Mouse (Mus musculus) adrenal gland, postnatal 4 days (tissue): ENCODE data around the gene Trio. TPM values are rescaled to one million over a fixed set of nuclear protein-coding genes. Genes with fewer than 3 reads are reported as not detected.
A peak's percentile ranks its signal among the peaks of the same experiment; 100 is the strongest.

Experiments
- DNase-seq, 2 experiments: peaks; one replicate each; pipeline ENCODE4 v3.0.0; 2021 to 2022; ENCODE audit warnings: low spot score in 2 of 2, mixed read lengths in 2 of 2
- total RNA-seq, 2 experiments: library from RNA; stranded (reverse); gene quantifications; 2 replicates each; pipeline ENCODE4 v1.2.3; 2021

The Trio gene
- total RNA-seq, 2 experiments from 2014 or later = 111 to 118 TPM

DNA sequence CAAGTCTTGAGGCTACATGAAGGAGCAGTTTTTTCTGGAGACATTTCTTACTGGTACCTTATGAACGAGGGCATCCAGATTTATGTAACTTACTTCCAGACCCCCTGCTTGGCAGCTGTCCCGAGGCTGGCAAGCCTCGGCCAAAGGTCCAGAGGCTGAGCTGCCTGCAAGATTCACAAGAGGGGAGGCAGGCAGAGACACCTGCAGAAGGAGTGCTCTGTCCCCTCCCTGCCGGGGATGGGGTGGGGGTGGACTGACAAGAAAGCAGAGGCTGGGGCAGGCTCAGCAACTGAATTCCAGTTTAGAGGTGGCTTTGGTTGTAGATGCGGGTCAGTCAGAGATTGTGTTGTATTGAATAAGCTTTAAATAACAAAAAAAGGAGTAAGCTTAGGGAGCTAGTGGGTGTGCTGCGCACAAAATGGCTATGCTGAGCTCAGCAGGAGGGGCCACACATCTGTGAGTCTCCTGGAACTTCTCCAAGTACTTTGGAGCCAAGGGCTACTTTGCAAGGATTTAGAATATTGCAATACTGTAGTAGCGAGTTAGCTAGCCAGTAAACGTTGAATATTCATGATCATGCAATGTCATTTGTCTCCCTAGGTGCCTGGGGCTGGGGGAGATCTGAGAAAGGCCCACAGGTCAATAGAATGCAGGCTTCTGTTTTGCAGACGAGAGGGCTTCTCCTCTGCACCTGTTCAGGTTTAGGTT, 15.7 kb upstream of the Trio start:
- DNase-seq = no peak

DNA sequence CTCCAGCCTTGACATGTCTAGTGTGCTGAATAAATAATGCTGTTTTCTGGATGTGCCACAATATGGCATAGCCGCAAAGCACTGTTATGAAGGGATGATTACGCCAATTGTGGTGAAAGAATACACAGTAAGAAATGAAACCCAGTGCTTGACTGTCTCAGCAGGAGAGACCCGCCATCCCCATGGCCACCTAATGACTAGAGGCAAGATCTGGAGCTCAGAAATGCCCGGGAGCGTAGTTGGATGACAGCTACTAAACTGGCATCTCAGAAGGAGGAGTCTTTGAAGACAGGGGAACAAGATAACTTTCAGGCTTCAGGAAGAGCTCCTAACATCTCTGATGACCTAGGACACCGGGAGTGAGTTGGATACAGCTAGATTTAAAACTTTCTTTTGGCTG, 12.0 kb upstream of the Trio start:
- no peak for DNase-seq

DNA sequence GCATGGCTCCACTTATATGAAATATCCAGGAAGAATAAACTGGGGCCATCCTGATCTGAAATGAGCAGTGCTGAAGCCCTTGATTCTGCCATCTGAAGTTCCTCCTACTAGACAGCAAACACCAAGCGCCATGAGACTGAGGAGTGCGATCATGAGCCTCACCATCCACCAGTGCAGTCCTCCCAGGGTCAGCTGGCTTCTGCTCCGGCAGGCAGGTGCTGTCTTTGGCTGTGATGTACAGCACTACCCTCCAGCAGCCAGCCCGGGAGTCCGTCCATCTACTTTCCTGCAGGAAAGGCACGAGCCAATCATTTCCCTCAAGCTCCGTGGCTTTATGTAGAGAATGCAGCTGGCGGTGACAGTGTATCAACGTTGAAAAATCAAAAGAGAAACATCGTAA, 10.0 kb upstream of the Trio start:
- no peak for DNase-seq

DNA sequence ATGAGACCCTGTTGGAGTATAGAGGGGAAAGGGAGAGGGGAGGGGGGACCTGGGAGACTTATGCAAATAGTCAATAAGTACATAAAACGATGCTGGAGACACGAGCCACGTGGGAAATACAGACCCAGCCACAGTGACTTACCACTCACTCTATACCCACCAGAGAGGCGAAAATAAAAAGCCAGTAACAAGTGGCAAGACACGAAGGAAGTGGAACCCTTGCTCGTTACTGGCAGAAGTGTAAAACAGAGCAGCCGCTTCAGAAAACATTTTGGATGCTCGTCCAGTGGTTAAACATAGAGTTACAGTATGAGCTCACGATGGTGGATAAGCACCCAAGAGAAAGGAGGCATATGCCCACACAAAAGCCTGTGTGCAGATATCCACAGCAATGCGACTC, 9.0 kb upstream of the Trio start:
- no peak for DNase-seq

DNA sequence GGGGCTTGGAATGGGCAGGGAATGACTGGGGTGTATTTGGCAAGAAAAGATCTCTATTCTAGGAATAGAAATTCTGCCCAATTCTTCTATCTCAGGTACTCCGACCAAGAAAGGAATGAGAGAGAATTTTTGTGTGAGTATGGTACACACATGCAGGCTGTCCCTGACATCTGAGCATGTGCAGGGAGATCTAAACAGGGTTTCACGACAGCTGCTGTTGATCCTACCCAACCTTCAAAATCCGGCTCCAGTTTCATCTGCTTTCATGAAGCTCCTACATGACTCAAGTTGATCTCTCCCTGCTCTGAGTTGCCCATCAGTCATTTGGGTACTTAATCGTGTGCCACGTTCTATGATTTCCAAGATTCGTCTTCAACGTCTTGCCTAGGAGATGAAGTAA, 3.7 kb upstream of the Trio start:
- no peak for DNase-seq

DNA sequence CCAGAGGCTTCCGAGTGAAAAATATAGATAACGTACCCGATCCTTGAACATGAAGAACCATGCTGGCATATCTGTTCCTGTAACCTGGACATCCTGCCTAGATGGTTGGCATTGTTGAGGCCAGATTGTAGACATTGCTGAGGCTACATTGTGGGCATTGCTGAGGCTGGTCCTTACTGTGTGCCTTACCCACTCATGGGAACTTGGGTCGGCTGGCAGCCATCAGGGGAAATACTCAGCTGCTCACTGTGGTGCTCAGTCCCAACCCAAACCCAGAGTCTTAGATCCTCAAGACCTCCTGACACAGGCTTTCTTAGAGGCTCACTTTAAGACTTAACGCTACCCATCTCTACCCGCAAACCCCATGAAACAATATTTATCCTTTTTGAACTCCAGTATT, 2.9 kb upstream of the Trio start:
- DNase-seq = no peak

DNA sequence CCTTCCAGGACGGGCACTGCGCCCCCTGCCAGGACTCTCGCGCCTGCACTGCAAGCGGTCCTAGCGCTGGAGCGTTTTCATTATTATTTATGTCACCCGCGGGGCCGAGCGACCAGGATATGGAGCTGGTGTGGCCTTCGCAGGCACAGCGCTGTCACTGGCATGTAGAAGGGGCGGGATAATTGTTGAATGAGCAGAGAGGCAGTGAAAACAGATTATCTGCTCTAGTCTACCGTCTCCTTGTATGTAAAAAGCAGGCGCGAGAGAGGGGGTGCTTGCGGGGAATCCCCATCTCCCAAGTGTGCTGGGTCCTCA, 476 bp upstream of the Trio start:
- DNase-seq = no peak

DNA sequence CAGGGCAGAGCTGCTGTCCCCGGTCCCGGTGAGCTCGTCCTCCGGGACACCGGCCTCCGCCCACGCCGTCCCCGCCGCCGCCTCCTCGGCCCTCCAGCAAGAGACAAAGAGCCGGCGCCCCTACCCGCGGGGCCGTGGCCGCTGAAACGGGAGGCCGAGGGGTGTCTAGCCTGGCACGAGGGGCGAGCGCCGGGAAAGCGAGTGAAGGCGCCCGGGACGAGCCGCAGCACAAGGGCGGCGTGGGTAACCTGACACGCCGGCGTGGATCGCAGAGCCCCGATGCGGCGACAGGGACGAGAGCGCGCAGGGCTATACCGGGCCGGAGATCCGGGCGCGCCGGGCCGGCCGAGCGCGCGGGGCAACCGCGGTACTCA, 696 bp downstream of the Trio start:
- peak; percentile 15 to 28 for DNase-seq

DNA sequence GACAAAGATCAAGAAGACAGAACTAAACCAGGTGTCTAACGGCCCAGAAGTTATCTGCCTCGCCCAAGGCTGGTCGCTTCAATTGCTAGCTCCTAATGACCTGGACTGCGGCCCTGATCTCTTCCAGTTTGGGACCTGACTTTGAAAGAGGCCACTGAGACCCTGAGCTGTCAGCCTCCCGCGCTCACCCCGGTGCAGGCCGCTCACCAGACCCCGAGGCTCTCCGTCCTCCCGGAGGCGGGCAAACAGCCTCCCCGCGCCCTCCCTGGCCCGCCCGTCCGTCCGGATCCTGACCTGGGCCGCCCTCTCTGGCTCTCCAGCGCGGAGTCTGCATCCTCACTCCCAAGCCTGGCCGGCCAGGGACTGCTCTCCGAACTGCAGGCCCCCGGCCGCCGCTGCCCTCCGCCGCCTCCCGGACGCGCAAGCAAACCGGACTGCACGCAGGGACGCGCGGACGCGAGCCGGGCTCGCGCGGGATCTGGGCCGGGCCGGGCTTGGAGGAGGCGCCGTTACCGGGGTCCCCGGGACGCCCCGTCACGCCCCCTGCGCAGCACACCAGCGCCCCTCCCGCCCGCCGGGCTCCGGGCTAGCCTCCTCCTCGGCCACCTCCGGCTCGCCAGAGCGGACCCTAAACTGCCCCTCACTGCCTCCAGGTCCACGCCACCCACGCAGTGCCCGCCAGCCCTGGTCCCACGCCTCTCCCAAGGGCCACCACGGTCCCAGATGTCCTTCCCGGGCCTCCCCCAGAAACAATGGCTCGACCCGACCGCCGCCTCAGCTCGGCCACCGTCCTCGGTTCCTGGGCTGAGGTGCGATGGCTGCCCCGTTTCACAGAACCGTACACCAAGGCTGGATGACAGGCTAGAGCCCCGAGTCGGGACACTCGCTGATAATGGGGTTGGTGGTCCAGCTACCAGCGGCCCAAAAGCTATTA, 1.4 kb downstream of the Trio start:
- peak; percentile 50 to 56 for DNase-seq

DNA sequence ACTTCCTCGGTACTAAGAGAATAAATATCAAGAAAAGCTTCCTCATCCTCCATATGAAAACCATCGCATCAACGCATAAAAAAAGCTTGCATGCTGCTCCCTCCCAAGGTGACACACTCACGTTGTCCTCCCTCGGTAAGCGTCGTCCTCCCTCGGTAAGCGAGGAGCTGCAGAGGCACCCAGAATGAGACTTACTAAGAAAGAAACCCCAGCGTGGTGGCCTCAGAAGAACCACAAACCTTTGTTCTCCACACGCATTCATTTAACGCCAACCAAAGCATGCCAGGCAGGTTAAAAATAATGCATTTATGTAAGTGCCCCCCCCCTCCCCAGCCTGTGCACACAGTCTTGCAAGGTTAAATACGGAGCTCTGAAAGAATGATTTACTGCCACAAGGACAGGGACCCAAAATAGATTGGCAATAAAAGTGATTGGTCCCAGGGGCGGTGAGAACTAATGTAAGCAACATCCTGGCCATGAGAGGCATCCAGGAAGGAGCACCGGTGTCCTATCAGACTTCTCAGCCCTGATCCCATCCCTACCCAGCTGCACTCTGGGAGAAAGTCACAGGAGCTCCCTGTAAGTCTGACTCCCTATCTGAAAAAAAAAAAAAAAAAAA, 3.9 kb downstream of the Trio start:
- DNase-seq = peak in 1 of 2 experiments; percentile 21

DNA sequence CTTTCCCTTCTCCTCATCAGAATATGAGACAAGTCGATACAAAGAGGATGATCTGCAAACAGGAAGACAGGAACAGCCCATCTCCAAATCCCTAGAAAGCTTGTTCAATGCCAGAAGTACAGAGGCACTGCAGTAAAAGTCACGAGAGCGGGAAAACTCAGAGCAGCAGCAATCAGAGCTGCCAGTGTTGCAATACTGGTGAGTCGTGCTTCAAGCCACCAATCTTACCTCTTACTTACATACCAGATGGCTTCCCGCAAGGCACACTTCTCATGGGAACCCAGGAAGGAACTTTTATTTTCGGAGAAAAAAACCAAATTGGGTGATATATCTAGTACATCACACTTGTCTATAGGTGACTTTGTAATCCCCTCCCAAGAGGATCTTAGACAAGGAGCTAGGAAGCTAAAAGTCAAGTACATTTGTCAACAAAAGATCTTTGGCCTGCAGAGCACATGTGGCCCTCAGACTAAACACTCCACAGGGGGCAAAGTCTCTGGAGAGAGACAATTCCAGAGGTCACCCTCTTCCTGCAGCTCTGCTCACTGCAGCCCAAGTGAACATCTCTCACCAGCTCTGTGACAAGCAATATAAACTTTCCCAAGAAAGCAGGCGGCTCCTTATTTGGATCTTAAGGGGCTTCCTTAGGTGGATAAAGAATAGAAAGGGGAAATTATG, 6.1 kb downstream of the Trio start:
- no peak for DNase-seq

DNA sequence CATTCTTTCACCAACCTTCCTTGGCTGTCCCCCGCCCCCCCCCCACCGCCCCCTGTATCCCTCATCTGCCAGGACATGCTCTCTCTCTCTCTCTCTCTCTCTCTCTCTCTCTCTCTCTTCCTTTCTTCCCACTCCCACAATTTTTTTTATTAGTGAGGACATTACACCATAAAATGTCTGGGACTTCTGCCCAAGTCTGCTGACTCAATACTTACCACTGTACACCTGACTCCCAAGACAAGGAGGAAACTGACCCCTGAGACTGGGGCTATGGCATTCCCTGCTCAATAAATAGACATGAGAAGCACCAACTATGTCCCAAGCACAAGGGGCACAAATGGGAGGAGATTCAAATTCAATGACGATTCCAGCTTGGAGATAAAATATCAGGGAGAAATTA, 18.1 kb downstream of the Trio start:
- no peak for DNase-seq

DNA sequence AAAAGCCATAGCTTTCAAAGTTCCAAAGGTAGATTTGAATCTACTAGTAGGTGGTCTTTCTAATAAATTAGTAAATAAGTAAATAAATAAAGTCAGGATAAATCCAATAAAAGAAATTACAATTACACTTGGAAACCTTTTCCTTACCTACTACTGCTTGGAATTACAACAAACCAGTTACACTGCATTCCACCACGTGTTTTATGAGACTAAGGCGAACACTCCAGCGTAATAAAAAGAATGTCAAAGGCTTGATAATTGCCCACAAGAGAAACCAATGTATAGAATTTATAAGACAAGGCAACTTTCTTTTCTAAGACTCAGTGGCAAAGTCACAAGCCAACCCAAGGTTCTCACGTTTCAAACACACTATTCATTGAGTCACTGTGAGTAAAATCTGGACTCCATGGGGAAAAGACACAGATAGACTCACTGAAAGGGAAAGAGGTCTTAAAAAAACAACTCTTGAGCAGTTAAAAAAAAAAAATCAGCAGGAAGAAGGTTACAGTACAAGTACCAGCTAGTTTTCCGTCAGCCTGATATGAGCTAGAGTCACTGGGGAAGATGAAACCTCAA, 21.4 kb downstream of the Trio start:
- no peak for DNase-seq

DNA sequence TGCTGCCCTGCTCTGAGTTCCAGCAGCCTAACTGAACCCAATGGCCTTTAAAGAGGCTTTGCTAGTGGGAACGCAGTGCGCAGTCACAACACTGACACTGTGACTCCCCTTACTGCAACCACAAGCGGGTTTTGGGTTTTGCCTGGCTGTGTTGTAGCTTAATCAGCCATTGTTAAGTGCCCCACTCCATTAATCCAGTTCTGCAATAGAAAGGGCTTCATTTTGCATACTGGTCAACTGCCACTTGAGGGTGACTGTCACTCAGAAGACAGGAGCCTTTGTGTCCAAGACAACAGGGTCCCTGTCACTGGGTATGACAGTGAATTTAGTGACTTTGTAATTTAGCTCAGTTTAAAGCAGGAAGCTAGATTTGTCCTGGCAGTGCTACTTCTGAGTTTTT, 23.1 kb downstream of the Trio start:
- DNase-seq = no peak

DNA sequence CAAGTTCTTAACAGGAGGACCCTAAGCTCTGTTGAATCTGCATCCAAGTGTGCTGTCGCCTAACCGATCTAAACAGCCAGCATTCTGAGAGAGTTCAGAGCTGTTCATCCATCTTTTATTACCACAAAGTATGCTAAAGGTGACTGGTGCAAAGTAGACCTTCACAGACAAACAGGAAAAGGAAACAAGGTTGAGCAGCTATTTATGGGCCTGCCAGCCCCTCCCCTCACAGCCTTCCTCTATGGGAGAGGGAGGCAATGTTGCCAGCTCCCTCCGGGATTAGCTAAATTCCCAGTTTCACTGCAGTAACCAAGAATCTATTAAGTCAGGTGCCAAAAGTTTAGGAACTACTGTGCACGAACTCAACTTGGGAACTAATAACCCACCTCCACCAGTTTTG, 24.3 kb downstream of the Trio start:
- DNase-seq = no peak

DNA sequence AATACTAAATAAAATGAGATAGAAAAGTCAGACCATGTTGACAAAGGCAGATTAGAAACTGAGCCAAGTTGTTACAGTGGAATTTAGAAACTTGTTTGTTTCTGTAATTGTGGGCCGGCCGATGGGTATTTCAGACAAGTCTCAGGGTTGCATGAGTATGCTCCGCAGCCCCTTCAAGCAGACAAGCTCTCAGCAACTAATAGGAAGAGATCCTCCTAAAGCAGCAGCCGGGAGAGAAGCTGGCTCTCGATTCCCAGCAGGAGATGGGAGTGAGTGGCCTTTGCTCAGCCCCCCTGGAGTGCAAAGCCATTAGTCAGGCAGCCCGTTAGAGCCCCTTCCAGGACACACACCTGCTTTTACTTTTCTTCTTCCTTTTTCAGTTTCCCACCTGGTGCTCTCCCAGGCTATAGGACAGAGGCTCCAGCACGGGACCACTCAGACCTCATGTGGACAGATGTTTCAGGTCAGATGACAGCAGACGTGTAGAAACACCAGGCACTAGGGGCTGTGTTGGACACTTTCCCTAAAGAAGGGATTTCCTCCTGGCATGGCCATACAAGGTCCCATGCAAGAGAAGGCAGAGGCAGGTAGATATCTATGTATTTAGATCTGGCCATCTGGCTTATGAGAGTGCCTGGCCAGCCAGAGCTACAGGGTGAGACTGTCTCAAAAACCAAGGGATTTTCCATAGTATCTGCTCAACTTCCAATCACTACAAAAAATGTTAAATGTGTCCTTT, 26.9 kb downstream of the Trio start:
- DNase-seq = no peak

DNA sequence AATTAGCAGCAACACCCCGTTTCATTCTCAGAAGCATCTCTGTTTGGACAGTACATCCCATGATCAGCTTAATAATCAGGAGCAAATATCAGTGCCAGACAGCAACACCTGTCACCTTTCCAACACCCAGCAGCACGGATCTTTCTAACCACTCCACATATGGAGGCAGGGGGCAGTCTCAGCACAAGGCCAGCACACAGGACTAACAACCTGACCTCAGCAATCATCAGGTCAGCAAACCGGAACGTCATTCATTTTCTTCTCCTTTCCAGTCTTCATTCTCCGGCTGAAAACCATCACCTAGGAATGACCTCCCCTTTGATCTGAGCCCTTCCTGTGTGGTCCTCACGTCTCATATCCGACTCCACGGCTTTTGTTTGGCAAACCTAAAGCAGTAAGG, 27.7 kb downstream of the Trio start:
- DNase-seq = no peak

DNA sequence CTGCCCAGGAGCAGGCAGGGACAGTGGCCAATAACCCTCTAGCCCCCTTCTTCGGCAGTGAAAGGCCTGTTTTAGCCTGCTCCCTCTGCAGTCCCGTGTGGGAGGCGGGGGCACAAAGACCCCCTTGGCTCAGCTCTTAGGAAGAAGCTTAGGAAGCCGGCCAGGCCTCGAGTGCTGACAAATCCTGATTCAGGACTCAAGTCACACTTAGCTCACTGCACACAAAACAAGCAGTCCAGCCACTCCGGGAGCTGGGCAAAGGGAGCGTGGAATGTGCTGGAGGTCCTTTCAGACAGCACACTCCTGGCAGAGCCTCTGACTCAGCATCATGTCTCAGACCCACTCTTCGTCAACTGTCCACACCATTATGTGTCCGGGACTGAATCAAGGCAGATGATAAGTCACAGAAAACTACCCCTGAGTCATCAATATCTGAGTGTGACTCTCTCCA, 28.2 kb downstream of the Trio start:
- DNase-seq = no peak

DNA sequence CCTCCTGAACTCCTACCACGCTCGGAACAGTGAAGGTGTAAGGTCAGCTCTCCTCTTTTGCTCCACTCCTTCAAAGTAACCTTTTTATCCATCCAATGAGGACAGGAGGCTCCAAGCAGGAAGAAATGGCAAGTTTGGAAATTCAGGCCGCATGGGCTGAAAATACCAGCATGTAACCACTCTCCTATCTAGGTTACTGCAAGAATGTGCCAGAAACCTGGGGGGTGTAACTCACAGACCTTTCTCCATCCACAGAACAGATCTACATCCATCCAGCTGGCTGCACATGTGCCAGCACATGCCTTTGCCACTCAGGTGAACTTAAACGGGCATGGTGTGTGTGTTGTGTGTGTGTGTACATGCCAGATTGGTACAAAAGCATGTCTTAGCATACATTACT, 28.9 kb downstream of the Trio start:
- DNase-seq = no peak

DNA sequence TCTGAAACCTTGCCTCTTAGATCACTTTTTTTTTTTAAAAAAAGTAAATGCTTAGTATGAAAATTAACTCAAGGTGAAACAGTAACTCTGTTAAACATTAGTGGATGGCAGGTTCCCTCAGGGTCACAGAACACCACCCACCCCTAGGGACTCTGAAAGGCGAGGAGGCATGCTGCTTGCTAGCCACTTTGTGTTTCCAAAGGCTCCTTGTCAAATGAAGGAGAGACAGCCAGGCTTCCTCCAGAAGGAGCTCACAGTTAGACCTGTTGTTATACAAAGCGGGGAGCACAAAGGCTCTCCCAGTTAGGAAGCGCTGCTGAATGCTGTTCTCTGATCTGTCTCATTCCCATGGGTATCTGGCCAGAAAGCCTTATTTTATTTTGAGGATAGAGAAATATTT, 30.2 kb downstream of the Trio start:
- DNase-seq = no peak

DNA sequence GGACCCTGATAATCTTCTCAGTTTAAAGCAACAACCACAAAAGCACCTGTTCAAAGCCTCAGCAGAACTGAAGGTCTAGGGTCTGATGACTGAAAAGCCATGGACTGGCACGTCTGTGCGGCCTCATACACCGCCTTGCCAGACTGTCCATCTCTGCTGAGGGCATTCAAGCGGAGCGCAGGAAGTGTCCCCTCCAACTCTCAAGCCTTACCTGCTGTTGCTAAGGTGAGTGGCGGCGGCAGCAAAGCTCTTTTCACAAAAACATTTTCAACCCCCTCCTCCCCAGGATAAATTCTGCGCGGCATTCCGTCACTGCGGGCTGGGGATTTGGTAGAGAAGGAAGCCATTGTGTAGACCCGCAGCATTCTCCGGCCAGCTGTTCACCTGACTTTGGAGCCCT, 30.8 kb downstream of the Trio start:
- DNase-seq = no peak
